Mouse (Mus musculus): Measurements from ENCODE around the gene Crtc1. TPM values are rescaled to one million over a fixed set of nuclear protein-coding genes. Genes with fewer than 3 reads are reported as not detected.

Gene Crtc1
- polyA plus RNA-seq, 1 experiment: 20.4 TPM

DNA sequence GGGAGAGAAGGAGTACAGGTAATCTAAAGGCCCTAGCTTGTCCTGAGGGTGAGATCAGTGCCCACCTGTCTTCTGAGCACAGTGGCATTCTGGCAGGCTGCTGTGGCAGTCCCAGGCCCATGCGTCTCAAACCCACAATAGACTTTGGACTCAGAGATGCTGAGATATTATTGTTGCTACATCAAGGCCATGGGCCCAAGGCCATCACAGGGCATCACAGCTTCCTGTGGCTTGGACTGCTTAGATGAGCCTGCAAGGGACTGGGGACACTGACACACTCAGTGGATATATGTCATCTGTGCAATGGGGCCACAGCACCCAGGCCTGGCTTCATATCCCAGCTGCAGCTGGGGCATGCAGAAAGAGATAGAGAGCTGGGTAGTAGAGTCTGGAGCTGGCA lies 17.6 kb upstream of the Crtc1 start:
- no peak for DNase-seq
- 74% methylated on average over 1 of the region's 1 CpGs for WGBS
- no peak overlapping the region for H3K4me3 ChIP-seq (replicated peaks; ENCODE audit: extremely low read depth, low read depth, low read length)
- no peak for TF ChIP-seq POLR2A (IDR thresholded peaks at IDR 0.05; ENCODE audit: borderline replicate concordance, extremely low read depth, low read depth, low read length)
- no peak for TF ChIP-seq CTCF (IDR thresholded peaks at IDR 0.05; ENCODE audit: insufficient read depth, low read length)
- H3K4me1 ChIP-seq (ENCODE audit: control insufficient read depth, insufficient read depth, low read length): no peaks in the 10 kb centered on the region

DNA sequence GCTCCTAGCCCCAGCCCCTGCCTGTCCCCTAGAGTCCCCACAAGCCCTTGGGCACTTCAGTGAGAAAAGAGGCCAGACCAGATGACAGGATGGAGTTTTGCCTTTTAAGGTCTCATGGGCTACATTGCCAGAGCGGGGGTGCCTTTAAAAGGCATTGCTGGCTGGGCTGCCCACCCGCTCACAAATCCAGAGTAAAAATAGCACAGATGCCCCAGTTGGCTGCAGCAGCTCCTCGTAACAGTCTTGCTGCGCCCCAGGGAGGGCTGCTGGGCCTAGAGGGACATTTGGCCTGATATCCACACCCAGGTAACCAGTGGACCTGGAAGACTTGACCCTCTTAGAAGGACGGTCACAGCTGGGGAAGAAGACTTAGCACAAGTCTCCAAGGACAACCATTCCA lies 14.5 kb upstream of the Crtc1 start:
- DNase-seq: no peak
- TF ChIP-seq POLR2A (IDR thresholded peaks at IDR 0.05; ENCODE audit: borderline replicate concordance, extremely low read depth, low read depth, low read length): no peak
- no peak for TF ChIP-seq CTCF (IDR thresholded peaks at IDR 0.05; ENCODE audit: insufficient read depth, low read length)
- WGBS: 90% methylated on average over 5 of the region's 5 CpGs
- H3K4me1 ChIP-seq (ENCODE audit: control insufficient read depth, insufficient read depth, low read length): no peaks in the 10 kb centered on the region
- no peak overlapping the region for H3K4me3 ChIP-seq (replicated peaks; ENCODE audit: extremely low read depth, low read depth, low read length)

- Histone ChIP-seq H3K4me1 (ENCODE audit: control insufficient read depth, insufficient read depth, low read length) (no peaks in the 10 kb centered on the region), H3K4me3 (replicated peaks; ENCODE audit: extremely low read depth, low read depth, low read length) (no peak overlapping the region)
- no peak for DNase-seq
- WGBS: 75% methylated on average over 52 of the region's 52 CpGs
- TF ChIP-seq CTCF (IDR thresholded peaks at IDR 0.05; ENCODE audit: insufficient read depth, low read length): no peak
- no peak for TF ChIP-seq POLR2A (IDR thresholded peaks at IDR 0.05; ENCODE audit: borderline replicate concordance, extremely low read depth, low read depth, low read length)
Observed at GRCm38 (mm10) chr8:70452196-70452966, 13.0 kb upstream of the Crtc1 start.

DNA sequence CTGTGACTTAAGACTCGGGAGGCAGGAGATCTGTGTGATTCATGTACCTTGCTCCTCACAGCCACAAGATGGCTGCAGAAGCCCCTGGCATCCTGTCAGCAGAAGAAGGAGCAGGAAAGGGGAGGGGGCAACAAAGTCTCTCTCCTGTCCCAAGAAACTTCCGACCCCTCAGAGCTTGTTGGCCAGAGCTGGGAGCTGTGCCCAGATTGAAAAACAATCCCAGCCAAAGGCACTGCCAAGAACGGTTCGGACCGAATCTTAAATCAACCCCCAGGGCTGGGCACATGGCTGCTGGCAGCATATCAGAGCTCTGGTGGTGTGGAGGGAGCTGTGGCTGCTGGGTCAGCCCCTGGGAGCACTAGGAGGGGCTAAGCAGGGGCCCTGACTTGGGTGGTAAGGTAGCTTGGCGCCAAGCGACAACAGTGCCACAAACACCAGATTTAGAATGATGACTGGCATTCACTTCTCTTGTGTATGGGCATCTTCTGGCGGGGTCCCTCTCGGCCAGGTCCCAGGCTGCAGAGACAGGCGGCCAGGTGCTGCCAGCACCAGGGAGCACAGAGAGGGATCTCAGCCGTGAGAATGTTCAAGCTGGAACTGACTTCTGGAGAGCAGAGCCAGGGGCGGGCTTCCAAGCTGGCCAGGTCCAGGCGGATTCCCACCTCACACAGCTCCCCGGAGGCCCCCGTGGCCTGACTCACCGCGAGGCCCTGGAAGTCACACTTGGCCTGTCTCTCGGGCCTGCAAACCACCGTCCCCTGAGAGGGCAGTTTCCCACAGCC lies 8.5 kb upstream of the Crtc1 start:
- no peak for DNase-seq
- WGBS: 51% methylated on average over 19 of the region's 19 CpGs
- Histone ChIP-seq H3K4me1 (ENCODE audit: control insufficient read depth, insufficient read depth, low read length) (no peaks in the 10 kb centered on the region), H3K4me3 (replicated peaks; ENCODE audit: extremely low read depth, low read depth, low read length) (no peak overlapping the region)
- TF ChIP-seq POLR2A (IDR thresholded peaks at IDR 0.05; ENCODE audit: borderline replicate concordance, extremely low read depth, low read depth, low read length): no peak

- TF ChIP-seq CTCF (IDR thresholded peaks at IDR 0.05; ENCODE audit: insufficient read depth, low read length): no peak
- no peak for TF ChIP-seq POLR2A (IDR thresholded peaks at IDR 0.05; ENCODE audit: borderline replicate concordance, extremely low read depth, low read depth, low read length)
- WGBS: 49% methylated on average over 1 of the region's 1 CpGs
- DNase-seq: no peak
- Histone ChIP-seq H3K4me3 (replicated peaks; ENCODE audit: extremely low read depth, low read depth, low read length) (no peak overlapping the region), H3K4me1 (ENCODE audit: control insufficient read depth, insufficient read depth, low read length) (no peaks in the 10 kb centered on the region)
Observed at GRCm38 (mm10) chr8:70445988-70446387, 6.6 kb upstream of the Crtc1 start.

DNA sequence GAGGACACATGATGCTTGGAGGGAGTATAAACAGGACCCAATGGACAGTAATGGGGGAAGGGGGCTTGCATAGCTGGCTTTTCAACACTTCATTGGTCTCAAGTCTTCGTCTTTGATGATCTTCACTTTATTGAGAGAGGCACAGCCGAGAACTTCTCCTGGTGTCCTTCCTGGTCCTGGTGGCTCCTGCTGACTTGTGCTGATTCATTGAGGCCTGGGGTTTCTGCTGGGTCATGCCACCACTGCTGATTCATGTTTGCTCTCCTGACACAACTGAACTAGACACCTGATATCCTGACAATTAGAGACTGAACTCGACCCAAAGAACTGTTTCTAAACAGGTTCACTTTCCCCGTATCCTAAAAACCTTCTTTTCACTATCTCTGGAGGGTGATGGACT lies 3.9 kb upstream of the Crtc1 start:
- DNase-seq: no peak
- H3K4me3 ChIP-seq (replicated peaks; ENCODE audit: extremely low read depth, low read depth, low read length): no peak overlapping the region
- TF ChIP-seq CTCF (IDR thresholded peaks at IDR 0.05; ENCODE audit: insufficient read depth, low read length): no peak
- no peak for TF ChIP-seq POLR2A (IDR thresholded peaks at IDR 0.05; ENCODE audit: borderline replicate concordance, extremely low read depth, low read depth, low read length)
- 74% methylated on average over 4 of the region's 4 CpGs for WGBS
- H3K4me1 ChIP-seq (ENCODE audit: control insufficient read depth, insufficient read depth, low read length): peaks cover 4% of the 10 kb centered on the region; the same call in 1 of the 2 replicates

- Histone ChIP-seq H3K4me1 (ENCODE audit: control insufficient read depth, insufficient read depth, low read length) (peaks cover 4% of the 10 kb centered on the region; the same call in 1 of the 2 replicates), H3K4me3 (replicated peaks; ENCODE audit: extremely low read depth, low read depth, low read length) (no peak overlapping the region)
- no peak for TF ChIP-seq POLR2A (IDR thresholded peaks at IDR 0.05; ENCODE audit: borderline replicate concordance, extremely low read depth, low read depth, low read length)
- no peak for TF ChIP-seq CTCF (IDR thresholded peaks at IDR 0.05; ENCODE audit: insufficient read depth, low read length)
- 64% methylated on average over 3 of the region's 3 CpGs for WGBS
- DNase-seq: no peak
Observed at GRCm38 (mm10) chr8:70441565-70441964, 2.2 kb upstream of the Crtc1 start.

DNA sequence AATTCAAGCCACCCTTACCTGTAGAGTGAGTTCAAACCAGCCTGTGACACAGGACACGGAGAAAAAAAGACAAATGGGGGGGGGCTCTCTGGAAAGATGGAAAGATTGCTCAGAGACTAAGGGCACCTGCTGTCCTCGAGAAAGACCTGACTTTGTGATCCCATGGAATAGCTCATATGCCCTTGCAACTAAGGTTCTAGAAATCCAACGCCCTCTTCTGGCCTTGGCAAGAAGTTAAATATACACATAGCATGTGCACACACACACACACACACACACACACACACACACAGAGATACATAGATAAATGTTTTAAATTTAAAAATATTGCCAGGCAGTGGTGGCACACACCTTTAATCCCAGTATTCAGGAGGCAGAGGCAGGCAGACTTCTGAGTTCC lies 867 bp upstream of the Crtc1 start:
- Histone ChIP-seq H3K4me1 (ENCODE audit: control insufficient read depth, insufficient read depth, low read length) (peaks cover 4% of the 10 kb centered on the region; the same call in 1 of the 2 replicates), H3K4me3 (replicated peaks; ENCODE audit: extremely low read depth, low read depth, low read length) (no peak overlapping the region)
- DNase-seq: no peak
- no peak for TF ChIP-seq POLR2A (IDR thresholded peaks at IDR 0.05; ENCODE audit: borderline replicate concordance, extremely low read depth, low read depth, low read length)
- 40% methylated on average over 3 of the region's 3 CpGs for WGBS

- Histone ChIP-seq H3K4me1 (ENCODE audit: control insufficient read depth, insufficient read depth, low read length) (peaks cover 4% of the 10 kb centered on the region; the same call in 1 of the 2 replicates), H3K4me3 (replicated peaks; ENCODE audit: extremely low read depth, low read depth, low read length) (peak overlapping the region; percentile 65)
- no peak for DNase-seq
- 0% methylated on average over 7 of the region's 7 CpGs for WGBS
- no peak for TF ChIP-seq CTCF (IDR thresholded peaks at IDR 0.05; ENCODE audit: insufficient read depth, low read length)
- no peak for TF ChIP-seq POLR2A (IDR thresholded peaks at IDR 0.05; ENCODE audit: borderline replicate concordance, extremely low read depth, low read depth, low read length)
Observed at GRCm38 (mm10) chr8:70439848-70440179, 435 bp upstream of the Crtc1 start.

DNA sequence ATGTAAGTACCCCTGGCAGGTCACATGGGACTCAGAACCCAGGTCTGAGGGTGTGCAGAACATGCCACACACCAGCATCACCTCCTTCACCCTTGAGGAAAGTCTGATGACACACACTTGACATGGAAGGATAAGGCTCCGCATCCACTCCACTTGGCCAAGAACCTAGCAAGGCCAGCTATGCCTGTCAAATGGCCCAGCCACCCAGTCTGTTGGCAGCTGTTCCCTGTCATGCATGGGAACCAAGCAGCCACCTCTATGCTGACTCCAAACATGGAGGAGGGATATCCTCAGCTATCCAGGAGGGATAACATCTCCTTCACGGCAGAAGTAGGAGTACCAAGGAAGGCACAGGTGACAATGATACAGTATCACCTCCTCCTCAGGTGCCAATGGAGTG lies 956 bp downstream of the Crtc1 start:
- peaks cover 4% of the 10 kb centered on the region; the same call in 1 of the 2 replicates for H3K4me1 ChIP-seq (ENCODE audit: control insufficient read depth, insufficient read depth, low read length)
- 80% methylated on average over 2 of the region's 2 CpGs for WGBS
- no peak for TF ChIP-seq POLR2A (IDR thresholded peaks at IDR 0.05; ENCODE audit: borderline replicate concordance, extremely low read depth, low read depth, low read length)
- TF ChIP-seq CTCF (IDR thresholded peaks at IDR 0.05; ENCODE audit: insufficient read depth, low read length): no peak
- DNase-seq: no peak
- H3K4me3 ChIP-seq (replicated peaks; ENCODE audit: extremely low read depth, low read depth, low read length): no peak overlapping the region
